Mouse (Mus musculus) liver (tissue): Measurements from ENCODE around the gene Nlrx1.

Experiments
- DNase-seq: peaks from one replicate; pipeline ENCODE4 v3.0.0-alpha.2; 2020; ENCODE audit warnings: mixed read lengths

The Nlrx1 gene

GRCm38 (mm10) chr9:44234479-44235427, 33.6 kb downstream of the Nlrx1 start:
- peak; percentile 88 for DNase-seq

- peak; percentile 97 for DNase-seq
Observed at GRCm38 (mm10) chr9:44233802-44234478, 34.5 kb downstream of the Nlrx1 start, which contains the start of gene Cbl. Gene Cbl (minus strand): TSS chr9:44234049.

GRCm38 (mm10) chr9:44233021-44233801, 35.2 kb downstream of the Nlrx1 start:
- DNase-seq: peak; percentile 44

- no peak for DNase-seq
Observed at GRCm38 (mm10) chr9:44231609-44232008, 36.8 kb downstream of the Nlrx1 start.

GRCm38 (mm10) chr9:44225993-44226392, 42.4 kb downstream of the Nlrx1 start:
- DNase-seq: no peak

- no peak for DNase-seq
Observed at GRCm38 (mm10) chr9:44213538-44213937, 54.9 kb downstream of the Nlrx1 start.

- DNase-seq: no peak
Observed at GRCm38 (mm10) chr9:44212406-44212805, 56.0 kb downstream of the Nlrx1 start.

- DNase-seq: no peak
Observed at GRCm38 (mm10) chr9:44209416-44209815, 59.0 kb downstream of the Nlrx1 start.

- DNase-seq: no peak
Observed at GRCm38 (mm10) chr9:44207840-44208239, 60.6 kb downstream of the Nlrx1 start.
